Mouse (Mus musculus): ENCODE data around the gene Ptprg.
A peak's percentile ranks its signal among the peaks of the same experiment; 100 is the strongest.

DNA sequence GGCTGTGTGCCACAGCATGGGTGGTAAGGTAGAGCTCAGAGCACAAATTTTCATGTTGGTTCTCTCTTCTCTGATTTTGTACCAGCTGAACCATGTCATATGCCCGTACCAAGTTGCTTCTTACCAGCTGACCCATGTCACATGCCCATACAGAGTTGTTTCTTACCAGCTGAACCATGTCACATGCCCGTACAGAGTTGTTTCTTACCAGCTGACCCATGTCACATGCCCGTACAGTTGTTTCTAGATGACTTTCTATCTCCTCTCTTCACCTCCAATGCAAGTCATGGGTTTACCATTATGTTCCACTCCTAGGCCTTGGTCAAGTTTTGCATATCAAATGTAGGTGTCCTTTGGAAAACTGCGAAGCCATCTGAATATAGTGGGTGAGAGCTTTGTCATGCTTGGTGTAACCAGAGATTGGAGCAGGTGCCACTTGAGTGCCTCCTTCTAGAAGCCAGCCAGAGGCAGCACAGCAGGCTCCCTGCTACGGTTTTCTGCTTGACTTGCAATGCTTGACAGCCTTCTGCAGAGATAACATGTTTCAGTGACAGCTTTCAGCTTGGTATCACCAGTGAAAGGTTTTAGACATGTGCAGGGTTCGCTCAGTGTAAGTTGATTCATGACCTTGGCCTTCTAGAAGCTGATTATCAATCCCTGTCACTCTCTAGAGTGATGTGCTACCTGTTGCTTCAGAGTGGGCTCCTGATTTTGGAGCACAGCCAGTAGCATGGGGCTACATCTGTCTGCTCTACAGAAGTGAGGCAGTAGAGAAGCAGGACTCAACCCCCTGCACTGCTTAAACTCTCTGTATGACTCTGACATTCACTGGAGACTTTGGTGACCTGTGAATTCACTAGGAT is 401.9 kb downstream of the Ptprg start:
- peak; percentile 57 for TF ChIP-seq EP300 (IDR thresholded peaks at IDR 0.05; ENCODE audit: low read depth)
- TF ChIP-seq CTCF (IDR thresholded peaks at IDR 0.05; ENCODE audit: low read depth): no peak
